Mouse (Mus musculus) monocyte, adult 59 days (primary cell): Measurements from ENCODE around the gene Olfr598. TPM values are rescaled to one million over a fixed set of nuclear protein-coding genes. Genes with fewer than 3 reads are reported as not detected.

Experiments
- total RNA-seq, 2 experiments: library from RNA; stranded (reverse); gene quantifications; one replicate each; pipeline ENCODE4 v1.2.4; 2023

Gene Olfr598
- total RNA-seq, result not detected

DNA sequence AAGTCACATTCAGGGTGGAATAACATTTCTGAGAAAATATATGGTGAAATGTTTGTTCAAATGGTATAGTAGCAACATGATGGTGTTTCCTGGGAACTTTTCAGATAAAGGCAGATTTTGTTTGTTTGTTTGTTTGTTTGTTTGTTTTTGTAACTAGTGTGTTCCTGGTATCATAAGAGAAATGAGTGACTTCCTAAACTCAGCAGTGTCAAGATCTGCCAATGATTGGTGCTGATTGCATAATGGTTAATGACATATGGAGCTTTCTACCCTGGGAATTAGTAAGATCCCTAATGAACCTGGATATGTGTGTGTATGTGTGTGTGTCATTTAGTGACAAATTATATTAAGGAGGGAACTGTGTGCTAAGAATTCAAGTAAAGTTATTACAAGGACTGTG is at the start of gene Olfr598:
Gene Olfr598 (plus strand): TSS at position 301 of the 400 bp plus-strand sequence.

DNA sequence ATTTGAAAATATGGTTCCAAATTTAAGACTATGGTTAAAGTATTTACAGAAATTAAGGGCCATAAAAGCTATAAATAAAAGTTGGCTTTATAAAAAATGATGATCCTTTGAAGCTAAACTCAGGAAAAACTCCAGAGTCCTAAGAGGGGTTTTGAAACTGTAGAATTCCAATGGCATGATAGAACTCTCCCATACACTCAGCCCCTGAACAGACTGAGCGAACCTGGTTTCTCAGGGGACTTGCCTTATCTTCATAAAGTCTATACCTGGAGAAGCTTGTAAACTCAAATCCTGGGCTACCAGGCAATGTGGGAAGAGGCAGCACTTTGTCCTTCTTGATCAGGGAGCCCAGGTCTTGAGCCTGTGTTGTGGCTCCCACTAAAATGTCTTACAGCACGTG is 18.0 kb upstream of the Olfr598 start, which contains the start of gene Olfr596:
Gene Olfr596 (plus strand): TSS at position 301 of the 400 bp plus-strand sequence.

DNA sequence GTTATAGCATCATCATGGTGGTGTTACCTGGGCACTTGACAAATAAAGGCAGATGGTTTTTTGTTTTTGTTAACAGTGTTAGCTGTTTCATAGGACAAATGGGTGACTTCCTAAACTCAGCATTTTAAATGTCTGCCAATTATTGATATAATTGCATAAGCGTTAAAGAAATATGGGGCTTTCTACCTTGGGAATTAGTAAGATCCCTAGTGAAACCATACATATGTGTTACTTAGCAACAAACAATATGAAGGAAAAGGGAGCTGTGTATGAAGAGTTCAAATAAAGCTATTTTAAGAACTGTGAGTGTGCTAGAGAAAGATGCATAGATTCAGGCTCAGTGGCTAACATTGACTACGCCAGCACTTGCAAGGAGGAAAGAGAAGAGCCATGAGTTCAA is 7.4 kb upstream of the Olfr598 start, which contains the start of gene Olfr597:
Gene Olfr597 (plus strand): TSS at position 301 of the 400 bp plus-strand sequence.

DNA sequence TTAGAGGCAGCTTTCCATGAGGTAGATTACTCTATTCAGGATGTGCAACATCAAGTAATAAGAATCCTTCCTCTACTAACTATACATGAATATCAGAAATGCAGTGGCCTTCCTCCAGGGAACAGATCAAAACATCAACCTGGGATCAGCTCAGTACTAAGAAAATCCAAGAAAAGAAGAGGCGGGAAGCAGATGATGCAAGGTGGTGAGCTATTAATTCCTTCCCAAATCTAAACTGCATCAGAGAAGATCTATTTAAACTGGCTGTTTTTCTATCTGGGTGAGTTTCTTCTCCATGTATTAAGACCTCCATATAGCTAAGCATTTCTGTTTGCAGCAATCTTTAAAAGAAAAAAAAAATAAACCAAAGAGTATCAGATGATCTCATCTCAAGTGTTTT is 12.2 kb downstream of the Olfr598 start, which contains the start of gene Olfr599:
Gene Olfr599 (plus strand): TSS at position 301 of the 400 bp plus-strand sequence.

DNA sequence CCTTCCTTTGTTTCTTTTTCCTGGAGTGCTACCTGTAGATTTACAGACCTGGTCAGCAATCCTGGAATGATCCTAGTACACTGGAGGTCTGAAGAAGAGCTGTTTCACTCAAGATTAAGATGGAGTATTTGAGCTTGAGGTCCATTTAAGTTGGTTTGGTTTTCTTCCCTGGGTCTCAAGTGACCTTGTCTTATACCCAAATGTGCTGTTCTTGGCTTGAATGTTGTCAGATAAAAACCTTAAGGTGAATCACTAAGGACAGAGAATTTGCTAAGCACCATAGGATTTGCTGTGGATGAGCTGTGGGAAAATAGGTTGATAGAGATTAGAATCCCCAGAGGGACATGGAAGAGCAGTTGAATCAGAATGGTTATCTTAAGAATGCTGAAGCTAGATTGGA is 26.2 kb downstream of the Olfr598 start, which contains the start of gene Olfr600:
Gene Olfr600 (minus strand): TSS at position 101 of the 400 bp plus-strand sequence.

DNA sequence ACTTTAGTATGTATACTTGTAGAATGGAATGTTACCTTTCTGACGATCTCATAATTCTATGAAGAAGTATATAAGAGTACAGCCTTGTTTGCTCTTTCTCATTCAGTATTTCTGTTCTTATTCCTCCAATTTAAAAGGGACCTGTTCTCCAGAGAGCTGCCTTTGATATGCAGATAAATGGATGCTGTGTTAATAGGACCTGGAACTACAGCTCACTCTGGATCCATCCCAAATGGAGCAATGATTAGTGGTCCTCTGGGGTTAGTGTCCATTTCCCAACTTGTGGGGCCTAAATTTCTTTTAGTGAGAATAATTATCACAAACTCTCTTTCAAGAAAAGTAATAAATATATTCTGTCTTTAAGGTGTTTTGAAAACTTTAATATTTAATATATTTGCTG is 39.2 kb downstream of the Olfr598 start, which contains the start of gene Olfr601:
Gene Olfr601 (minus strand): TSS at position 101 of the 400 bp plus-strand sequence.

Other genes with a start within 250 kb of the Olfr598 start
- gene Olfr584, start 241.7 kb upstream of the Olfr598 start, total RNA-seq, result not detected
- not detected for gene Olfr585, start 225.8 kb upstream of the Olfr598 start, total RNA-seq
- gene Olfr586, start 197.9 kb upstream of the Olfr598 start, total RNA-seq, result not detected
- gene Olfr588-ps1, start 182.7 kb upstream of the Olfr598 start, total RNA-seq, result not detected
- not detected for gene Olfr589, start 167.2 kb upstream of the Olfr598 start, total RNA-seq
- not detected for gene Olfr591, start 145.2 kb upstream of the Olfr598 start, total RNA-seq
- not detected for gene Olfr592, start 138.8 kb upstream of the Olfr598 start, total RNA-seq
- not detected for gene Olfr593, start 111.7 kb upstream of the Olfr598 start, total RNA-seq
- not detected for gene Olfr594, start 106.6 kb upstream of the Olfr598 start, total RNA-seq
- not detected for gene Usp17ld, start 71.1 kb upstream of the Olfr598 start, total RNA-seq
- gene Olfr596, start 17.9 kb upstream of the Olfr598 start, total RNA-seq, result not detected
- gene Olfr597, start 7.3 kb upstream of the Olfr598 start, total RNA-seq, result not detected
- gene Olfr599, start 12.3 kb downstream of the Olfr598 start, total RNA-seq, result not detected
- not detected for gene Olfr600, start 26.1 kb downstream of the Olfr598 start, total RNA-seq
- not detected for gene Olfr601, start 39.1 kb downstream of the Olfr598 start, total RNA-seq
- gene Olfr603, start 62.6 kb downstream of the Olfr598 start, total RNA-seq, result not detected
- not detected for gene Usp17lc, start 91.5 kb downstream of the Olfr598 start, total RNA-seq
- gene Olfr605, start 121.9 kb downstream of the Olfr598 start, total RNA-seq, result not detected
- not detected for gene Olfr606, start 125.5 kb downstream of the Olfr598 start, total RNA-seq
- not detected for gene Olfr607, start 140.6 kb downstream of the Olfr598 start, total RNA-seq
- gene Olfr608, start 146.3 kb downstream of the Olfr598 start, total RNA-seq, result not detected
- not detected for gene Olfr609, start 174.5 kb downstream of the Olfr598 start, total RNA-seq
- gene Olfr610, start 188.6 kb downstream of the Olfr598 start, total RNA-seq, result not detected
- not detected for gene Olfr611, start 197.3 kb downstream of the Olfr598 start, total RNA-seq
- not detected for gene Olfr612, start 219.1 kb downstream of the Olfr598 start, total RNA-seq
- not detected for gene Olfr613, start 224.5 kb downstream of the Olfr598 start, total RNA-seq
- gene Olfr615, start 232.5 kb downstream of the Olfr598 start, total RNA-seq, result not detected
- gene Olfr616, start 245.6 kb downstream of the Olfr598 start, total RNA-seq, result not detected
- not detected for gene Olfr617, start 249.5 kb downstream of the Olfr598 start, total RNA-seq